Mouse (Mus musculus): ENCODE measurements around the gene Rc3h2.

The Rc3h2 gene

GRCm38 (mm10) chr2:37338497-37339187 lies 84.1 kb downstream of the Rc3h2 start:
- DNase-seq (ENCODE audit: low read depth) = peak; percentile 85

GRCm38 (mm10) chr2:37333321-37333720 lies 89.4 kb downstream of the Rc3h2 start:
- DNase-seq (ENCODE audit: low read depth) = peak; percentile 58

- DNase-seq (ENCODE audit: low read depth) = no peak
Observed at GRCm38 (mm10) chr2:37326215-37326614, 96.5 kb downstream of the Rc3h2 start, which contains the start of gene Olfr368. Olfr368 (plus strand) TSS chr2:37326515.

All from NIH3T3 (cell line).